Mouse (Mus musculus) frontal cortex, postnatal 25 days (tissue): ENCODE results near the gene Pigb.

Source experiments
- DNase-seq, 2 experiments: peaks; one replicate each; pipeline ENCODE4 v3.0.0; 2022; ENCODE audit warnings: low spot score in 2 of 2

Gene Pigb

DNA sequence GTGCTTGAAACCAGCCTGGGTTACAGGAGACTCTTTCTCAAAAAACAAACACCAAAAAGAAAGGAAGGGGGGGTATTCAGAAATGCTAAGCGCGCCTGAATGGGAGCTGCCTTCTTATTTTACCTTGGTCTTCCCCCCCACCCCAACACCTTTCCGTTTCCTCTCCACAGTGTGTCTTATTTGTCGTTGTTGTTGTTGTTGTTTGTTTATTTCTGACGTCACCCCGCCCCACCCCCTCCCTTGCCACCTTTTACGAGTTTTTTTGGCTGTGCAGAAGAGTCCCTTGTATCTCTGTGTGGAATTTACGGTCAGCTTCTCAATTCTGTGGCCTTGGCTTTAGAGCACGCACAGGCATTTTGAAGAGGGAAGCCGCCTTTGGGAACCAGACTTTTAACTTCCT is 5.5 kb upstream of the Pigb start:
- DNase-seq: no peak

DNA sequence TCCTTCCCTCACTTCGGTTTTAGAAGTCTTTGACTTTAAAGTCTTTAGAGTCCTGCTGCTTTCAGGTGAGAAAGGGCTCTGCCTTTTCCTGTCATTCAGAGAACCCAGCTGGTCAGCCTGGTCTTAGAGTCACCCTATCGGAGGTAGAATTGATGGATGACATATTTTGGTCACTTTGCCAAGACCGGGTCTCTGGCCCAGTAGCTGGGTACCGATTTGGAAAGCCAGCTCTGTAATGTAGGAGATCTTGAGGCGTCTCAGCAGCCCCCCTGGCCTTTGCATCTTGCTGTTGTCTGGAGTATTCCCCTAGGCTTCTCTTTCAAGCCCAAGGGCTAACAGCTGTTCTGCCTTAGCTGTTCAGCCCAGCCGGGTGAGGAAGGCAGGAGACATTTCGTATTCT is 5.0 kb upstream of the Pigb start:
- no peak for DNase-seq

DNA sequence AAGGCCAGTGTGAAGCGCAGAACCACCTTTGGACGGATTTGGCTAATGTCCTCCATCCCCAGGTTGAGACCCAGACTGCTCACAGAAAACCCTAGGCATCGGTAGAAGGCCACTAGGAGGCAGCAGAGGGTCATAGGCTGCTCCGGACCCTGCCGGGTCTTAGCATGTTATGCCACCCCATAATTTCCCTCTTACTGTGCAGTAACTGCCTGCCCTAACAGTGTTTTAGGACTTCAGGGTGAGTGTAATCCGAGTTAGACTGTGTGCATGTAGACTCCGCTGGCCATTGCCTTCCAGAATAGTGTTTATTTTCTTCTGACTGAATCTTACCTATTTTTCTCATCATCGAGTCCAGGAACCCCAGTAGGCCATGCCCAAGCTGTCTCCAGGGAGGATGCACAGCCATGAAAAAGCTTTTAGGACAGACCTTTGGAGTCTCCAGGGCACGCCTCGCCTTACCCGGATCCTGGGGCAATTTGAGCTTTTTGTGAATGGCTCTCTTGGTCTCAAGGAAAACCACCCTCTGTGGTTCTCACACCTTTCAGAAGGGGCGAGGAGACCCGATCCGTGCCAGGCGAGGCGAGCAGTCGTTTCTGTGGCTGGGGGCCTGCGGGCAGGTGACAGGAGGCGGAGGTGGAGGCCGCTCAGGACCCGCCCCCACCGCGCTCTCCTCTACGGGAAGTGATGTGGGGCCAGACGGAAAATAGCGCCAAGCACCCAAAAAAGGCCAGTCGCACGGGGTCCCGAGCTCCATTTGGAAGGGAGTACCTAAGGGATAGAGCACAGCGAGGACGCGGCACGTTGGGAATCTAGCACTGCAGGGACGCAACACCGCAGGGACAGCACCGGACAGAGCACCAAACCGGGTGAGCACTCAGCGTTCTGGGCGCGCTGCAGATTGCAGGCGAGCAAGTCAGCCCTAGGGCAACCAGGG is 4.2 kb upstream of the Pigb start, which contains the start of gene Rab27a:
Gene Rab27a, plus strand, starts transcription at position 709 of the 934 bp plus-strand sequence.
- DNase-seq: peak; percentile 59 to 77

DNA sequence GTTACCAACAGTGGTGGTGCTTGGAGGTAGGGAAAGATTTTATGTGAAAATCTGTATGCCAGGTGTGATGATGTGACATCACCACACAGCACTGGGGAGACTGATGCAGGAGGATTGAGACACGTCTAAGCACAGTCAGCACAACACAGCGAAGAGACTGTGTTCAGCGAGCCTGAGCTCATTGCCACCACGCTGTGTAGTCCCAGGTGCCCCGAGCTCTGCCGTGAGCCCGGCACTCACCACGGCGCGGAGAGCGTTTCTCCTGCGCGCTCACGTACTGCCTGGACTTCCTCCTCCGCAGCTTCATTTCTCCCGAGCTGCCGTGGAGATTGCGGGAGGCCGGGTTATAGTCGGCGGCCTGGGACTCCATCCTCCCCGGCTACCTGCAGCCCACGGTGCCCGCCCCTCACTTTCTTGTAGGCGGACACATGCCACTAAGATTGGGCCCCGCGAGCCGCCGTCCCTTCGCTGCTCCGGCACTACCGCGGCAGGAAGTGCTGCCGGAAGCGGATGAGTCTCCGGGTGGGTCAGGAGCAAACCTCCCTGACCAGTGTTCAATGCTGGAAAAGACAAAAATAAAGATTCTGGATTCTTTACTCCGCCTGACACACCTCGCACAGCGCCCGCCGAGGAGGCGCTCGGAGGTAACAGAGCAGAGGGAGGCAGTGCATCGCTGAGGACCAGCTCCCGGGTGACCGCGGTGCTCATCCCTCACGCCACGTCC is 794 bp downstream of the Pigb start:
- peak; percentile 87 to 88 for DNase-seq

DNA sequence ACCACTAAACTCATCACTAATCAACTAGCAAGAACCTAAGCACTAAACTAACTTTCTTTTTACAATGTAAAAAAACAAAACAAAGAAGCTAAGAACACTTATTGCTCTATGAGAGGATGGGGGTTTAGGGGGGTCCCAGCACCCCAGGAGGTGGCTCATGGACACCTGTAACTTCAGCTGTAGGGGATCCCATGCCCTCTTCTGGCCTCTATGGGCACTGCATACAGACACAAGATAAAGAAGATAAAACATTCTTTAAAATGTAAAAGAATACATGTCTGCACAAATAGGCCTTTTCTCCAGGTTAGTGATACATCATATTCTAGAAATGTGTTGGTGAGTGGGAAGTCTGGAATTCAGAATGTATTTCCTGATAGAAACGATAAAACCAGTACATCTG is 6.8 kb downstream of the Pigb start:
- DNase-seq: no peak

DNA sequence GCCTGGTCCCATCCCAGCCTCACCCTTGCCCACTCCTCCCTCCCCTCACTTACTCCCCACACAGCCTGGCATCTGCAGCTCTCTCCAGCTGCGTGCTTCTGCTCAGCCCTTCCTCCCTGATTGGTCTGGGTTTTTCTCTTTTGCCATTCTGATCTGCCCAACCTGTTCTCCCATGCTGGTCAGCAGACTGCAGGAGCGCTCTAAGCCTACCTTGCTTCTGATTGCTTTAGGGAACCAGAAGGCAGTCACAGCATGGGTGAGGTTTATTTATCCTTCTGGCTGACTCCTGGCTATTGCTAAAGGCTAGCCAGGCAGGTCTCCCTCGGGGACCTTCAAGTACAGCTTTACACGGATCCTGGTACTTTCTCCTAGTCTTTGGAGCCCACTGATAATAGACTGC is 8.8 kb downstream of the Pigb start:
- no peak for DNase-seq

DNA sequence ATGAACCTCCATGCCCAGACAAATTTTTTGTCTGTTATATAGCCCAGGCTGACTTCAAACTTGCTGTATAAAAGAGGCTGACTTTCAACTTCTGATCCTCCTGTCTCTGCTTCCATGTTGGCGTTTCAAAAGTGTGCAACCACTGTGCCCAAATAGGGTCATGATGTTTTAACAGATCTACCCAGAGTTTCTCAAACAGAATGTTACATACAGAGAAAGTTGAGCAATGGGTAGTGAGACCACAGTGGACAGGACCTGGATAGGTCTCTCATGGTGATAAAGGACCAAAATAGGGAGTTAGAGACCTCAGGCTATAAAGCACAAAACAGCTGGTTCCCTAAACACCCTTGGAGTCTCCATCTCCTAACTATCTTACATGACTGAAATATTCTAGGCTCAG is 9.7 kb downstream of the Pigb start:
- no peak for DNase-seq

DNA sequence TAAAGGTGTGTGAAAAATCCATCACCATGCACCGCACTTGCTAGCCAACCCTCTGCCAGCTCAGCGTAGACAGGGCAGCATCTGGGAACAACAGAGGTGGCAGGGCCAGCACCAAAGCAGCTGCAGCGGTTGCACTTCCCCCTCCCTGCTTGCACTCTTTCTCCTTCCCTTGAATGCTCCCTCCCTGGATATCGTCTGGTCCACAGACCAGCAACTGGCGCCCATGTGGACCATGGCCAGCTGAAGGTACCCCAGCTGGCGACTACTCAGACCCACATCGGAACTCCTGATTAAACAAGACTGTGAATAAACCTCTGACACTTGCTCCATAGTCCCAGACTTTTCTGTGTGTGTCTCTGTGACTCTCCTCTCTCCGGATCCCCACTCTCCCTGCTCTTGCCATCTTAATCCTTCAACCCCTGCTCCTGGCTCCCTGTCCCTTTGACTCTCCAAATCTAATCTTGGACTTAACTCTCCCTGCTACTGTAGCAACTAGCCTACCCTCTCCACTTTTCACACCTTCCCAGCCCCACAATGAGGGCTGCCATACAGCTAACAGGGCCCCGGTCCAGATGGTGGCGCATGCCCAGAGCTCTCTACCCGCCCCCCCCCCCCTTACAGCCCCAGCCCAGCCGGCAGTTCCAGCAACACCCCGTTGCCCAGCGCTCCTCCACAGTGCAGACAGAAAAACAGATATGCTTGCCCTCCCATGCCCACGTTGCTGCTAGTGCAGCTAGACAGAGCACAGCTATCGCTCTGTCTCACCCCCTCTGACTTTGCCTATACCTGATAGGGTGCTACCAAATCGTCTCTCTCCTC is 14.2 kb downstream of the Pigb start:
- no peak for DNase-seq

DNA sequence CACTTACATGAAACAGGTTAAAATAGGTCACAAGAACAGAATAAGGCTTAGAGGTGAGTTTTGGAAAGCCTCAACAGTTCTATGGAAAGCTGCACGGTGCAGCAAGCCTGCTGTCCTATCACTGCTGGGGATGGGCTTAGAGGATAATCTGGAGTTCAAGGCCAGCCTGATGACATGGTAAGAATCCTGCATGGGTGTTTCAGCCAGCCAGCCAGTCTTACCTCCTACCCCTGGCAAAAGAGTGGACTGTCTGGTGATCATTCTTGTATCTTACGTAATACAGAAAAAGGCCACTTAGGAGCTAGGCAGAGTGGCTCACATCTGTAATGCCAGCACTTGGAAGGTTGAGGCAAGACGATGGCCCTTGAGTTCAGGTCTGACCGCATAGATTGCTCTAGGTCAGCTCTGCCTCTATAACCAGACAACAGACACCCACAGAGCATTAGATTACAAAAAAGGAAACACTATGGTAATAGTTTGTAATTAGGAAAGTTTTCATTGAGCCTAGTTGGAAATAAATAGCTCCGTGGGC is 19.5 kb downstream of the Pigb start:
- no peak for DNase-seq

DNA sequence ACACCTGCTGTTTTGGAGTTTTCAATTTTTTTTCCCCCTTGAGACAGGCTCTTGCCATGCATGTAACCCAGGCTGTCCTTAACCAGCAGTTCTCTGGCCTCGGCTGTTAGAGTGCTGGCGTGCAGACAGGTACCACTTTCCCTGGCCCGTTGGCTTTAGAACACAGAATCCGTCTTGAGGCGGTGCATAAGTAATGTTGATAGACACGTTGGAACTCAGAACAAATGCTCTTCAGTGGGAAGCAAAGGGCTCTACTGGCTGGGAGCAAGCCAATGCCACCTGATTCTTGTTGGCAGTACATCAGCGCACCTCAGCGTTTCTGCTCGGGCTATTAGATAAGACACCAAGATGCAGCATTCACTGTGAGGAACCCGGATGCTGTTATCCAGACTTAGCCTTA is 20.3 kb downstream of the Pigb start:
- no peak for DNase-seq

DNA sequence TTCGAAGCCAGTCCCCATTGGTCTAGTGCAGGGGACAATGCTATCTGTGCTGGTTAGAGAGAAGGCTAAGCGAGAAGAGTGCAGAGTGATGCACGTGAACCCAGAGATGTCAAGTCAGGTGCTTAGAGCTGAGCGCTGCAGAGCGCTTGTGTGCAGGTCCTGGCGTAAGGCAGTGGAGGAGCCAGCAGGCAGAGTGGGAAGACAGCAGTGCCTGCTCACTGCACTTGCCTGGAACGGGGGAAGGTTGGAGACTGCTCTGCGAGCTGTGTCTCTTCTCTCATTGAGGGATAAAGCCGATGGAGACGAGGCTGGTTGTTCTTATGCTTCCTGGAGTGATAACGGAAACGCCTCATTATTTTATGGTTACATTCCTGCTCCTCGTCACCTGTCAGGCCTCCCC is 25.5 kb downstream of the Pigb start:
- no peak for DNase-seq

DNA sequence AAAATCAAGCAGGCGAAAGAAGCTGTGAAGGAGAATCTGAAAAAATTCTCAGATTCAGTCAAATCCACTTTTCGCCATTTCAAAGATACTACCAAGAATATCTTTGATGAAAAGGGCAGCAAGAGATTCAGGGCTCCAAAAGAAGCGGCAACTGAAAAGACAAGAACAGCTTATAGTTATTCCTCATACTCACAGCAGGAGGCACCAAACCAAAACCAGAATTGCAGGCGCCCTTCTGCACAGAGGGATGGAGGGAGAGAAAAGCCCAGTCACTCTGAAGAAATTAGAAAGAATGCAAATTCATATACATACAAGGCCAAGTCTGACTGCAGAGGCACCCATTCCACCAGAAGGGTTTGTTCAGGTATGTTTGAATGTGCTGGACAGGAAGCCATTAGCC is 27.5 kb downstream of the Pigb start:
- no peak for DNase-seq

DNA sequence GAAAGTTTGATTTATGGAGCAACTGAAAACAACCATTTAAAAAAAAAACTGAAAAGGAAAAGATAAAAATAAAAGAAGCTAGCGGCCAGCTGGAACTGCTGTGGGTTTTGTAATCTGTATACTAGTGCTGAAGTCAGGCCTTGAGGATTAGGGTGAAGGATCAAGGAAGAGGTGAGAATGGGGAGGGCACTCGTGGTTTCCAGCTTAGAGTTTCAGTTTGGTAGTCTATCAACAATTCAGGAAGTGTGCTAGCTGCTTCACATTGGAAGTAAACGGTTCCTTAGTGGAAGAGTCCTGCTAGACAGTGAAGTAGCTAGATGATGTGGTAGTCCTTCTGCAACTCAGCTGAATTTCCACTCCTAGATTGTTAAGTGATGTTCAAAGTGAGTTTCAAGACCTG is 31.8 kb downstream of the Pigb start:
- DNase-seq: no peak

DNA sequence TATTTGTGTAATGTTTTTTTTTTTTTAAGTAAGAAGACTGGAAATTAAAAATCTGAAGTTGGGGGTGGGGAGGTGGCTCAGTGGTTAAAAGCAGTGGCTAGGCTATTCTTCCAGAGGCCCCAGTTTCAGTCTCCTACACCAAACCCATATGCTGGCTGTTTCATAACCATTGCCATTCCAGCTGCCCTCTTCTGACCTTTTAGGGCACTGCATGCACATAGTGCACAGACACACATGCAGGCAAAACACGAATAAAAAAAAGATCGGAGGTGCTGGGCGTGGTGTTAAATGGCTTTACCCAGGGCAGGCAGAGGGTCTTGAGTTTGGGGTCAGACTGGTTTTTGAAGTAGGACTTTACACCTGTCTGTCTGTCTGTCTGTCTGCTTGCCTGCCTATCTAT is 34.0 kb downstream of the Pigb start:
- DNase-seq: no peak

DNA sequence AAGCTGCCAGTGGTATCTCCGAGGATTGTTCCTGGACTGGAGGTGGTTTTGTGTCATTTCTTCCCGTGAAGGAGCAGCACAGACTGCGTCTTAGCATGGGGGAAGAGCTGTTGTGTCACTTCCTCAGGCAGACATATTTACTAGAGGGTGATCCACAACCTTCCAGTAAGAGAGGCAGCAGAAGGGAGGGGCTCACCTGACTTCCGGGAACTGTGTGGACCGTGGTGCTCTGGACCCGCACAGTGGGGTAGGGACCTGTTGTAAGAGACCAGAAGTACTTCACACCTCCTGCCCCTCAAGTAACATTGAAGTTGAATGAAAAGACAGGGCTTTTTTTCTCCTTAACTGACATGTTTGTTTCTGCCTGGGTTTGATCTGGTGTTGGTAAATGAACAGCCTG is 35.1 kb downstream of the Pigb start:
- no peak for DNase-seq

DNA sequence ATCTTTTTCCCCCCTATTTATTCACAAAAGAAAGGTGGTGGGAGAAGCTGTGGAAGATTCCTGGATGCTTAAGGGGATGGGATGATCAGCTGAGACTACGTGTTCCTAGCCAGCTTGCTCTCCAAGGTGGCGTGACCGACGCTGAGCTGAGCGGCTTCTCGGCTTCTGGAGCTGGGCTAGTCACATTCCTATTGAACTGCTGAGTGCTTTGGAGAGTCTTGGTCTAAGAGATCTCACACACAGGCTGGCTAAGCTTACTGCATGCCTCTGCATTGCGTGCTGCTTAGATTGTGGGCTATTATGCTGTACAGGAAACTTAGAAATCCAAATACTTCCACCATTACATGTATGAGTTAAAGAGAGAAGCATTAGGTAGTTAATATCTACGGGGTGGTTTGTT is 36.1 kb downstream of the Pigb start:
- DNase-seq: no peak

DNA sequence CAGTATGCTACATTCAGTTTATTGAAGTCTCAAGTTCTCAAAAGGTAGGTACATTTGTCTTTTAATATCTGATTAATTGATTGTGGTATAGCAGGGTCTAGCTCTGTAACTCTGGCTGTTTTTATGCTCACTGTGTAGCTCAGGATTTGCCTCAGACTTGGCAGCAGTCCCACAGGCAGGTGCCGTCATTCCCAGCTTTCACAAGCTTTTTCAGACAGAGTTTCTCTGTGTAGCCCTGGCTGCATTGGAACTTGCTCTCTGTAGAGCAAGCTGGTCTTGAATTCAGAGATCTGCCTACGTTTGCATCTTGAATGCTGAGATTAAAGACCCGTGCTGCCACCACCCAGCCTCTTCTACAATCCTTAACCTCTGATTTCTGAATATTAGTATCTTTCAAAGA is 38.0 kb downstream of the Pigb start:
- no peak for DNase-seq

DNA sequence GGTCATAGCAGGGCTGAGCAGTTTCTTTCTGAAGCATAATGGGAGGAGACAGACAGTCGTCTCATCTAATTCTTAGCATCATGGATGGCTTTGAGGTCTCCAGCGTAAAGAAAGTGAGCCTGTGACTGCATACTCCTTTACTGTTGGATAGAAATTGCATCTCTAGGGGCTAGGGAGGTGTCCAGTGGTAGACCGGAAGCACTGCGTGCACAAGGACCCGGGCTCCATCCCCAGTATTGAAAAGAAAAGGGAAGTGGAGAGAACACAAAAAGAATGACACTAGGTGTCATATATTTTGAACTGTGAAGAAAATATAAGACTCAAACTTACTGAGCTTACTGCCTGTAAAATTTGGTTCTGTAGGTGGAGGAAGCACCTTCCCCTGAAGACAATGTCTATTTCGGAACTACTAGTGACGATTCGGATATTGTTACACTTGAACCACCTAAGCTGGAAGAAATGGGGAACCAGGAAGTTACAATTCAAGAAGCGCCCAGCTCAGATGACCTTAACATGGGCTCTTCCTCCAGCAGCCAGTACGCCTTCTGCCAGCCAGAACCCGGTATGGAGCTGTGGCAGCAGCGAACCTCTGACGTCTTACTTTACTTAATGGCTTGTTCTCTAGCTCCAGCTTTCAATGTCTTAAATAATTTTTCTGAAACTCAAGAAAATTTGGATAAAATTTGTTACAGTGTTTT is 38.7 kb downstream of the Pigb start:
- no peak for DNase-seq

DNA sequence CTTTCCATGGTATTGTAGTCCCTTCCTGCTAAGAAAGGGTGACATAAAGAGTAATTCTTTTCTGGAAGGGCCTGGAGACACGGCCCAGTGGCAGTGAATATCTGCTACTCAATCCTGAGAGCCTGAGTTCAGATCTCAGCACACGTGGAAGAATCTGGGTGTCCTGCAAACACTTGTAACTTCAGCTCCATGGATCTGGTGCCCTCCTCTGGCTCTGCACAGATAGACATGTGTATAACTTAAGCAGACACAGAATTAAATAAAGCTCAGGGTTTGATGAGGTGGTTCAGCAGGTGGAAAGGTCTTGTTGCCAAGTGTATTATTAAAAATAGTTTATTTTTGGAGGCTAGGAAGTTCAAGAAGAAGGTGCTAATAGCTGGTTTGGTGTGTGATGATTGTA is 39.7 kb downstream of the Pigb start:
- DNase-seq: no peak

DNA sequence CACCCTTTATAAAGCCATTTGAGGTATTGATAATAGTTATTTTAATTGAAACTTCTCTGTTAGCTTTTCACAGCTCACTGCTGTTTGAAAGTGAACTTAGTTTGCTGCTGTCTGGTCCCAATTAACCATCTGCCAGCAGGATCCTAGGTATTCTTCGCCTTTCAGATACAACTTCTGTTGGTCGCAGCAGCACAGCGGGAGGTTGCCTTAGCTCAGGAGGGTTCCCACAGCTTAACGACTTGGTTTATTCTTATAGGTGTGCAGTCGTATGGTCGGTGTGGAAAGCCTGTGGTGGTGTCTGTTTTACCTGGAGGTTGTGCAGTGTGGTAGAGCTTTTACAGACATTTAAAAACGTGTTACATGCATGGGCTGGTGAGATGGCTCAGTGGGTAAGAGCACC is 43.4 kb downstream of the Pigb start:
- no peak for DNase-seq

DNA sequence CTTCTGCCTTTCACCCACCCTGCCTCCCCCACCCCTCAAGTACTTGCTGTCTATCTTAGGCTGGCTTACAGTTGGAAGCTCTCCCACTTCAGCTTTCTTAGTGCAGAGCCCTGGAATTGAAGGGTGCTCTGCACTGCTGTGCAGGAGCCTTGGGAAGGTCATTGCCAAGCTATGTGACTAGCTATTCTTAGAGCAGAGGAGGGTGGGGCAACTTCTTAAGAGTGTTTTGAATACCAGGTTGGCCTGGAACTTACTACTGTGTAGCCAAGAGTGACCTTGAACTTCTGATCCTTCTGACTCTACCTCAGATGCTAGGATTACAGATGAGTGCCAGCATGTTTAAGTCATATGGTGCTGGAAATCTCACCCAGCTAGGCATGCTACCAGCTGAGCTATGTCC is 44.0 kb downstream of the Pigb start:
- DNase-seq: no peak
